Comparison of ENCODE assay signal across 8 mouse cellular contexts in the genomic region with DNA sequence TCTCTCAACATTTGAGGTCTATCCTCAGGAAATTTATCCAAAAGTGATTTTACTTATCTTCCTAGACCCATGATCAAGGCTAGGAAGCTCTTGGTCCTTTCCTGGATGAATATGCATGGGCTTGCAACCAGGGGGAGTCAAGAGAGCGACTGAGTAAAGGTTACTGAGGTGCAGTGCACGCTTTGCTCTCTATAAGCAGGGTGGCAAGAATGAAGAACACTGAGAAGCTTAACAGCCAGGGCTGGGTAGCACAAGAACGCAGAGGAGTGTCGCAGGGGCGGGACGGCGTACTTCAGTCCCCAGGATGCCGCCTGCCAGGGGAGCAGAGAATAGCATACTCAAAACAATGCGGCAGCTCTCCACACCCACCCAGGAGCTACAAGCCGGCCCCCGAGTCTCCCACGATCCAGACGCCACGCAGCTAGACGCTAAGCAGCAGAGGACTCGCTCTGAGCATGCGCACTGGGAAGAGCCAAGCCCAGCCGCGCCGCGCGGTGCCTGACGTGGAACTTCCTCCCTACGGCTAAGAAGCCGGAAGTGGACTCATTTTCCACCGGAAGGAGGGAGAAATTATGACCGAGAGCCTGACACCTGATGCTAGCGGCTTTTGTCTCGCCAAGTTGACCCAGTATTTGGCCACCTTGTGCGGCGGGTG. TPM values are rescaled to one million over a fixed set of nuclear protein-coding genes. Genes with fewer than 3 reads are reported as not detected.
DNase-seq lines count a peak whose midpoint lies in the region; ATAC-seq lines count a peak whose summit lies in the region.

No protein-coding gene starts in this region.

- H3K4me3 ChIP-seq in hindbrain, embryonic 13.5 days, result peak overlapping the region; percentile 58

- ATAC-seq in hindbrain, embryonic 13.5 days (ENCODE audit: low FRiP score), result peak; percentile 99

- WGBS in hindbrain, embryonic 13.5 days, result under 1% methylated on average over 31 of the region's 31 CpGs

- no peaks in the 10 kb centered on the region for H3K9me3 ChIP-seq in hindbrain, embryonic 13.5 days

- H3K4me1 ChIP-seq in hindbrain, embryonic 13.5 days (replicated peaks), result peaks cover 26% of the 10 kb centered on the region

- peaks cover 15% of the 10 kb centered on the region for H3K36me3 ChIP-seq in hindbrain, embryonic 13.5 days

- H3K27me3 ChIP-seq in hindbrain, embryonic 13.5 days, result no peaks in the 10 kb centered on the region

- H3K9ac ChIP-seq in hindbrain, embryonic 13.5 days, result peak overlapping the region; percentile 81

- peak overlapping the region; percentile 64 for H3K4me2 ChIP-seq in hindbrain, embryonic 13.5 days

- DNase-seq in Muller cell, postnatal 12 days (ENCODE audit: inconsistent ontology term), result peak; percentile 98
- peak; percentile 92 for DNase-seq in cerebellum, adult 9-11 months
- DNase-seq in frontal cortex, postnatal 10 days (ENCODE audit: low spot score in 2 of 2), result peak; percentile 83 to 87
- peak; percentile 78 to 85 for DNase-seq in layer of hippocampus, postnatal 25 days (ENCODE audit: extremely low spot score in 1 of 2, low spot score in 1 of 2)
- peak; percentile 92 for DNase-seq in lung, postnatal 25 days (ENCODE audit: low spot score)
- DNase-seq in retina, embryonic 14.5 days (ENCODE audit: low spot score), result peak; percentile 93
- peak; percentile 91 for DNase-seq in thymus, postnatal 4 days

- H3K27ac ChIP-seq in hindbrain, embryonic 13.5 days, result peak overlapping the region; percentile 97

RNA-seq across cellular contexts. Expression of gene BC048679, which starts 25.1 kb away (rescaled TPM):
- not detected in 2 replicates for polyA plus RNA-seq in hindbrain, embryonic 13.5 days (2015; fragmentation: Nextera tagmentation; extraction: Ambion mirVana)
- total RNA-seq in layer of hippocampus, postnatal 25 days (2021), result not detected

RNA-seq across cellular contexts. Expression of gene Ap3b2, which starts 29.4 kb away (rescaled TPM):
- 121 and 134 TPM in 2 replicates for polyA plus RNA-seq in hindbrain, embryonic 13.5 days (2015; fragmentation: Nextera tagmentation; extraction: Ambion mirVana)
- total RNA-seq in layer of hippocampus, postnatal 25 days (2021), result 100 to 1,000 TPM; 161 to 171 TPM

RNA-seq across cellular contexts. Expression of gene Fsd2, which starts 43.6 kb away (rescaled TPM):
- polyA plus RNA-seq in hindbrain, embryonic 13.5 days (2015; fragmentation: Nextera tagmentation; extraction: Ambion mirVana), result 0.09 and 0.25 TPM in 2 replicates
- total RNA-seq in layer of hippocampus, postnatal 25 days (2021), result under 1 TPM; 0.23 to 0.34 TPM

RNA-seq across cellular contexts. Expression of gene Whamm, which starts 47.9 kb away (rescaled TPM):
- polyA plus RNA-seq in hindbrain, embryonic 13.5 days (2015; fragmentation: Nextera tagmentation; extraction: Ambion mirVana), result 6.2 TPM in 2 replicates
- total RNA-seq in layer of hippocampus, postnatal 25 days (2021), result 10 to 100 TPM; 14.4 to 20.3 TPM

Comparison
In these comparisons a context has a peak if more than half of its experiments do, and no peak if none do; other contexts are left out.
1. Peak in every context shown above with its lines: DNase-seq, ATAC-seq, H3K4me3 ChIP-seq and H3K27ac ChIP-seq.